Mouse (Mus musculus) gonadal fat pad, adult 2 months (tissue): ENCODE results near the gene Cblb. TPM values are rescaled to one million over a fixed set of nuclear protein-coding genes. Genes with fewer than 3 reads are reported as not detected.

ENCODE experiments used
- DNase-seq: peaks from one replicate; pipeline ENCODE4 v3.0.0-alpha.2; 2012; ENCODE audit warnings: low read depth
- polyA plus RNA-seq: library from polyadenylated mRNA; depleted of rRNA; stranded (reverse); fragments of >200 nt; gene quantifications from 2 replicates; pipeline ENCODE4 v1.2.3, GENCODE M21; 2012

The Cblb gene
- polyA plus RNA-seq, 1 experiment, result 9.4 TPM

DNA sequence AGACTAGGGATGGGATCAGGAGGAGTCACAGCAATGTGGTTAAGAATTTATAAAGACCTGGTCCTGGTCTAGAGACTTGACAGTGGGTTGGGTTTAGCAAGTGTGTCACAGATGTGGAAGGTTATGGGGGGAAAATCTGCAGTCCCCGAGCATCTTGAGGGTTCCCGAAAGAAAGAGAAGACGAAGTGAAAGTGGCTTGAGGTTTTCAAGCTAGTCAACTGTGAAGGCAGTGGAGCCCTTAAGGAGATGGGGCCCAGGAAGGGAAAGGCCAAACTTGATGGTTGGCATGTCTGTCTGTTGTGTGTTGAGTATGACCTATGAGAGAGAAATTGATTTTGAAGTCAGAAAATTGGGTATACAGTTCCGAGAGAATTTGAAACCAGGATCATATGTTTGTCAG lies 7.3 kb downstream of the Cblb start:
- DNase-seq, result no peak

DNA sequence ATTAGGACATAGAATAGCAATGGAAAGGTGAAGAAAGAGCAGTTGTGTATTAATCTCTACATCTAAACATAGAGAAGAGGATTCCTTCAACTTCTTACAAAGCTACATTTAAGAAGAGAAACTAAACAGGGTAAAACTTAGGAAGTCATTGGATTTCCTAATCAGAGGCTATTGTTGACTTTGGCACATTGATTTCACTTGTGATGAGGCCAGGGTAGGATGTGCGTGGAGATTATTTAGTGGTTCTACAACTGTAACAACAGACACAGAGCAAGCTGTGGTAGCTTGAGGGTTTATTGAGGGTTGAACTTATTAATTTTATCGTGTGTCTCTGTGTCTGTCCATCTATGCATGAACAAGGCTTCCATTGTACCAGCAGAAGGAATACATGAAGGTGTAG lies 7.8 kb downstream of the Cblb start:
- no peak for DNase-seq

DNA sequence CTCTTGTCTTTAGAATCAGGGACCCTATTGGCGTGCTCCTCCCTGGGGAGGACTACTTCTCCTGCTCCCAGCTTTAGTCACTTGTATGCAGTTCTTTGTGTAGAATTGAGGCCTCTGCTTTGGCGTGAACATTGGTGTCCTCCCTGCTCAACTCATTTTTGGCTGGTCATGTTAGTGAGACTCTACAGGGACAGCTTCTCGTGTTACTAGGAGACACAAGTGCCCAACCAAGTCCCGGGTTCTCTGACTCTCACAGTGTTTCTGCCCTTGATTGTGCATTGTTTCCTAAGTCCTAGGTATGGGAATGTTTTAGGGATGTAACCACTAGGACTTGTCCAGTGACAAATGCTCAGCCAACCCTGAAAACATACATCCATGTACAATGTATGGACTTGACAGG lies 9.9 kb downstream of the Cblb start:
- DNase-seq, result no peak

DNA sequence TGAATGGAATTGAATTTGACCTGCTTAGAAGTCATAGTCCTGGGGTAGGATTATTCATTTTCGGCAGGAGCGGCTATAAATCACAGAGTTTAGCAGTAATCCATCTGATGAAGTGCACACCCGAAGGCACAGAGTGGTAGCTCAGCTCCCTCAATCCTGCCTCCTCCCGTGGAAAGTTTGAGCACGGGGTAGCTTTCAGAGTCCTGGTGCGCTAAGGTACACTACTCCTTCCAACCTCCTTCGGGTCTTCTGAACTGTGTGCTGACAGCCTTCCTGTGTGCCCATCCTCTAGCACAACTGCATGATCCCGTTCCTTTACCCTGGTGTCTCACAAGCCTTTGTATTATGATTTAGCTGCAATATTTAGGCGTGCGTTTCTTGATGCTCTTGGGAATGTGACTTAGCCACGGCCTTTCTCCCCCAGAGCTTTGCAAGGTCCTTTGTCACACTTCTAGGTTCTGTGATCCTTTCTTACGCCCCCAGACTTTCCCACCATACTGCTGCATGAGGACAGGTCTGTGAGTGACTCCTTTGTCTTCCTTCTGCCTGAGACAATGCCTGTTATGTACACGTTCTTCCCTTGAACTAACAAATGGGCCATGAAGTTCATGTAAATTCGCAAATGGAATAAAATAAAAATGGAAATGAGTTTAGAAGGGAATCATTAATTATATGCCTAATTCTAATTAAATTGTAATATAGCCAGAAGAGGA lies 11.8 kb downstream of the Cblb start:
- DNase-seq, result no peak

DNA sequence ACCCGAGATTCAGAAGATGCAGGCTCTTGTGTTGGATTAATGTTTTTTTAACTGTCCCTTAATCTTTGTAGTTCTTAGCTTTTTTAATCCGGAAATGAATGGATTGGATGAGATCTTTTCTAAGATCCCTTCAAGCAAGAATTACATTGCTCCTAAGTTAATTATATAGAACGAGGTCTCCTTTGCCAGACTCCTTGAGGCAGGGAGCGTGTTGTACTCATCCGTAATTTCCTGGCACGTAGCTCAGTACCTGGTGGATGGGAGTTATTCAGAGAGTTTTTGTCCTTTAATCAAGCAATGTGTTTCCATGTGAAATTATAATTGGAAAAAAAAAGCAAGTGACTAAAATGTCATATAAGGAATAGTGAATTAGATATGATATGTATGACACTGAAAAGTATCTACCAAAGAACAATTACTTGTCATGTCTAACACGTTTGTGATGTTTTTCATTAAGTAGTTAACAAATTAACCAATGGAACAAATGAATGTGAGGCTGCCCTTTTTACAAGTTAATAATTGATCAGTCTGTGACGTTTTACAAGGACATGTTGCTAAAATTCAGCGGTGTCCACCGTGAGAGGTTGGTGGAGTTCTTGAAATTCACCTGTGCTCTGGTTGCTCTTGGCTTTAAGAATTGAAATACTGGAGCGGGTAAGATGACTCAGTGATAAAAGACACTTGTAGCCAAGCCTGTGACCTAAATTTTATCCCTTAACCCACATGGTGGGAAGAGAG lies 12.5 kb downstream of the Cblb start:
- peak; percentile 70 for DNase-seq

DNA sequence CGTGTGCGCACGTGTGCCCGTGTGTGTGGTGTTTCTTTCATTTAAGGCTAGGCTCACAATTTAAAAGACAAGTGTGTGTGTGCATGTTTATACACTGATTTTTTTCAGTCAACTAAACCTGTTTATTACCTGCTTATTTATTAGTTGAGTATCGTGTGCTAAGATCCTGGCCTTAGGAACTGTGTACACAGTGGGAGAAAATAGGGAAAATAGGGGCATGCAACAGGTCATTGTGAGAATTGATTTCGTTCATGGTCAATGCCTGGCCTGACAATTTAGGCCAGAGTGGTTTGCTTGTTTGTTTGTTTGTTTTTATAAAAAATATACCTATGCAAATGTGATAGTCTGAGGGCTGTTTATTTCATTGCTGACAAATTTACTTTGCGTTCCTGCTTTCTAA lies 13.5 kb downstream of the Cblb start:
- DNase-seq, result no peak

DNA sequence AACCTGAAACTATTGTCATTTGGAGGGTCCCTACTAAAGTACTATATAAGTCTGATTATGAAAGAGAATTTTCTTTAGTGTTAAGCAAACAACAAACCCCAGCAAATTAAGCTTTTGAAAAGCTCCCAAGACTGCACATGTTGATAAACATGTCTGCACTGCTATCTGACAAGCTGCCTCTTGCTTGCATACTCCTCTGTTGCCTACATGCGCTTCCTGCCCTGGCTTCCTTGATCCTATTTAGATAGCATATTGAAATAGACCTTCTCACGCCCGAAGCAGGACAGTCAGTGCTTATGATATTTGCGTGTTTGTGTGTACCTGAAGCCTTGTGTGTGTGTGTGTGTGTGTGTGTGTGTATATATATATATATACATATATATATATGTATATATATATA lies 14.0 kb downstream of the Cblb start:
- no peak for DNase-seq

DNA sequence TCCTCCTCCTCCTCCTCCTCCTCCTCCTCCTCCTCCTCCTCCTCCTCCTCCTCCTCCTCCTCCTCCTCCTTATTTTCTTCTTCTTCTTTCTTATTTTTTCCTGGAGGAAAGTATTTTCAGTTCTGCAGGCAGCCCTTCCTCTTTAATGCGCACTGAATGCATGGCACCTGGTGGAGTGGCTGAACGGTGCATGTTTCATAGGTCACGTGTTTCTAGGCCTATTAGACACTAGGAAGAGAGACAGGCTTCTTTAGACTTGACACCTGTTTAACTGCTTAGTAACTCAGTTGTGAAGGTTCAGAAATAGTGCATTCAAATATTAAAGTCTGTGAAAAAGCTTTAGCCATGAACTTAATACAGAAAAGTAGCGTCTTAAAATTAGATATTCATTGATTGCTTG lies 15.4 kb downstream of the Cblb start:
- DNase-seq, result no peak

DNA sequence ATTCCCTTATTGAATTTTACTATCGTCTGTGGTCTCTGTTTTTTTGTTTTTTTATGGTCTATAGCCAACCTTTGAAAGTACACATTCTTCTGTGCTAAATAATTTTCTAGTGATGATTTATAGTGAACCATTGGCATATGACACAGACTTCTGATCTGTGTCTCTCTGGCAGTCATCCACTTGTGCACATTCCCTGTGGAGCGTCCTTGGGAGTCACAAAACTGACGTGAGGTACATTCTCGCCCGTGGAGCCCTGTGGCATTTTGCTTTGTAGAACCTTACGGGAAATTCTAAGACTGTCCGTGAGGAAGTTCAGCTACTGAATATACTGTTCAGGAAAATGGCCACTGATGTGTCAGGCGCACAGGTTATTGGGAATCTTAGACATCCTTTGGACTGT lies 20.1 kb downstream of the Cblb start:
- no peak for DNase-seq

DNA sequence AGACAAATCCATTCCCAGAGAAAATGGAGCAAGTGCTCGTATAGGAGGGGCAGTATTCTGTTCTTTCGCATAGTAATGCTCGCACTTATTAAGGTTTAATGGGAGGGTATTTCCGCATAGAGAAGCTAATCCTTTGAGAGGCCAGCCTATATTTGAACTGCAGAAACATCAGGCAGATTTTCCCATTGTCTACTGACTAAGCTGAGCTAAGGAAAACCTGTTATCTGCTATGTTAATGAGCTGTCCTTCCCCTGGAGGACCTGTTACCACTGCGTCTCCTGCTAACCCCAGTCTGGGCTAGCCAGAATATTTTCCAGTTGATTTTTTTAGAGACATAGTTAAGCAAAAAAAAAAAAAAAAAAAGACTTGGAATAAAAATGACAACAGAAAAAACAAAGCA lies 21.7 kb downstream of the Cblb start:
- no peak for DNase-seq

DNA sequence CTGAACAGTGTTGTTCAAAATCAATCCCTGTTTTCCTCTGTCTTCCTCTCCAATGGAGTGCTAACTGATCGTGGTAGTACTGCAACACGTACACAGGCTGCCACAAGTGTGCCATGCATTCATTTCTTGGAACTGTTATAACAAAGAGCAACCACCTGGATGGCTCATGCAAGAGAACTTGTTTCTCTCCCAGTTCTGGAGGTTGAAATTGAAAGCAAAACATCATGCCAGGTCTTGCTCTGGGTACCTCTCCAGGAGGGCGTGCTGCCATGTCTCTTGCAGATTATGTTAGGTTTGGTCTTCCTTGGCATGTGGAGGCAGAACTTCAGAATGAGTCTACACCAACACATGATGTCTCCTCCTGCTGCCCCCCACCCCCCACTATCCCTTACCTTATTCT lies 24.2 kb downstream of the Cblb start:
- DNase-seq, result no peak

DNA sequence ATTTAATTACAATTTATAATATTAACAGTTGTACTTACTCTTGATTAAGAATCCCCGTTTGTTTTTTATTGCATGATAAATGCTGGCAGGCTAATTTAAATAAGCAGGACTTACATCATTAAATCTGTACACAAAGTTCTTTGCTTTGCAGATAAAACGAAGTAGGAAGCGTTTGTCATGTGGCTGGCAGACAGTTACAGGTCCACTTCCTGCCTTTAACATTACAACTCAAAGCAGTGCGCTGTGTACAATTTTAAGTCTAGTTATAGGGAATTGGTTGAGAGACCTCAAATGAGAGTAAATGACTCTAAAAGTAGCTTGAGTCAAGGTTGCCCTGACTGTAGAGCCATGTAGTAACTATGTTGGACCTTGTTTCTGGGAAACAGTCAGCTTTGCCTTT lies 25.1 kb downstream of the Cblb start:
- no peak for DNase-seq

DNA sequence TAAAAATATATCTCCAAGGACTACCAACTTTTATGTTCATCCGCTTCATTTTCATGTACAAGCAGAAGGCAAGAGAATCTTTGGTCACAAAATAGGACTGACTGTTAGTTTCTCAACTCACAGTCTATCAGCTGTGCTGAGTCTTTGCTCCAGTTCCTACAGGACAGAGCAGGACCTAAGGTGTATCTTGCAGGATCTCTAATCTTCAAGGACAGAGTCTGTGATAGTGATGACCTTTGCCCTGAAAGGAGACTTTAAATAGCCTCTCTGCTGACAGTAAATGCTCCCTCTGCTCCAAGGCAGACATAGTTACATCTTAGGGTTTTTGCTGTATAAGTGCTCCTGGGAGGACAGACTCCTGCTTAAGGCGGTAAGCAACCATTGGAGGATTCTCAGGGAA lies 26.3 kb downstream of the Cblb start:
- no peak for DNase-seq

DNA sequence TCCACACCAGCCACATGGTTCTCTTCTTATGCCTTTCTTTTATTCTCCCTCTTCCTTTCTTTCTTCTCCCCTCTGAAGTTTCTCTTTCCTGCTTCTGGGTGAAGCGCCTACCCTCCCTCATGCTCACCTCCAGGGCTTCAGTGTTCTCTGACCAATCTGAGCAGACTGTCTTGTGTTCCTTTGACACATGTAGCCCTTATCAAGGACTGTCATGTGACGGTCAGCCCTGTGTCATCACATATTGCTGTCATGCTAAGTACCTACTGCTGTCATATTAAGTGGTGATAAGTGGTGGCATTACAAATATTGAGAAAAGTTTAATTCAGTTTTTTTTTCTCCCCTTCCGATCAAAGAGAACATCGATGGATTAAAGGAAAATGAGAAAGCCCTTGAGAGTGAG lies 28.5 kb downstream of the Cblb start:
- no peak for DNase-seq

DNA sequence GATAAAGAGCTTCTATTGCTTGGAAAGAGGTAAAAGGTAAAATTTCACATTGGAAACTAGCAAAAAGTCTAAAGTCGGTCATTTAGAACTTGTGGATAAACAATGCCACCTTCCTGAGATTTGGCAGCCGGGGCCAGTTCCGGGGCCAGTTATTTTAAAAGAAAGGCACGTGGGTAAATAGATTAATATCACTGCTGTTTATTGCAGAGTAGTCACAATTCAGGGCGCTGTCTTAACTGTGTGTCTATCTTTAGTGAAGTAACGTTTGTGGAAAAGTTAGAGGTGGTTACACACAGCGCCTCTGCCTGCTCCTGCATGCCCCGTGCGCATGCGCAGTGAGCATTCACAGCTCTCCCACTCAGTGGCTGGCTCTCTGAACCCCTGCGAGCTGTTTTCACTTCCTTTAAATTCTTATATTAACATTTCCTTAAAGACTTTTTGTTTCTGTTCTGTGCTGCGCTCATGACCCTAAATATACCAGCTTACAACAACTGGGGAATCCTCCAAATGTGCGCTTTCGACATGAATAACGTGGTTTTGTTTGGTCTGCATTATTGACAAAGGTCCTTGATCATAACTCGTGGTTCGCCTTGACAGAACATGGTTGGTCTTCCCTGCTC lies 29.2 kb downstream of the Cblb start:
- DNase-seq, result no peak

DNA sequence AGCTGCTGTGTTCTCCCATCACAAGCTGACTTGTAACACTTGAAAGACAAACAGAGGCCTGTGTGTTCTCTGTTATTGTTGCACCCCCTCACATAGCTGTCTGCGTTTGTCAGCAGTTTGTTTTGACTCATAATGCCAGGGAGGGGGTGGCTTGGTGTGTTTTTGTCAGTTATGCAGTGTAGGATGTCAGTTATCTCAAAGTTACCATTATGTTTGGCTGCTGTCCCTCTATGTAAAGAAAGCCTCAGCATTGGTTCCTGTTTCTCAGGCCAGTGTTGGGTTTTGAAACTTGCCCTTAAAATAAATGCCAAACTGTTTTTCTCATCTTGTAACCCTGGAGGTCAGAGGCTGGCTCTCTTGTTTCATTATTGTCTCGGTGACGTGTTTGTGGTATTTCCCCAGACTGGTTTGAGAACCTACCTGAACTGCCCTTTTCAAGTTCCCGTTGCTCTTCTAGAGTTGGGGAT lies 30.0 kb downstream of the Cblb start:
- DNase-seq, result peak; percentile 62

DNA sequence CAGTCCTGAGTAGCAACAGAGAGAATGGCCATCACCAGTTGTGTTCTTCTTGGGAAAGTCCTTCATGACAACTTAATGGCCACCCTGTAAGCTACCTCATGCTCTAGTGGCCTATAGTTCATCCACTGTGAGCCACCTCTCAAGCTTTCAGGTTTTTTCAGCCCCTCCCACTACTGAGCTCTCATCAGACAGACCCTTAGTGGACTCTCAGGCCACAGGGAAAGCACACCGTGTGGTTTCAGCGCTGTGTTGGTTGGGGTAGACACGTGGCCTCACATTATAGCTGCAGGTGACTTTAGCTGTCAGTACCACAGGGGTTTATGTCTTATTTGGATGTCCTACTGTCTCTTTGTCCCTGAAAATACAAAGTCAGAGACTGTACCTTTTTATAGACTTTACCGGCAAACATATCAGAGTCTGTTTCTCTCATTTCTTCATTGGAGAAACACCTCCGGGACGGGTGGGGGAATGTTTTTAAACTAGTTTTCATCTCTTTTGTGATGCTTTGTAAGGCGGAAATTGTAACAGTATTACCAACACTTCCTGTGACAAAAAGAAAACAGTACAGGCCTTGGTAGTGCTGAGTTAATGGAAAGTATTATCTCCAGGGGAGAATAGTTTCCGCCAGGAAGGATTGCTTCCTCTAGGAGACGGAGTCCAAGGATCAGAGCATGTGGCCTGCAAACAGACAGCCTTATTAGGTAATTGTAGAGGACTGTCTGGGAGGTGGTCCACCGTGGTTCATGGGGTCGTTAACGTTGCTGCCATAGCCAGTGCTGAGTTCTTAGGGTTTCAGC lies 33.5 kb downstream of the Cblb start:
- no peak for DNase-seq

DNA sequence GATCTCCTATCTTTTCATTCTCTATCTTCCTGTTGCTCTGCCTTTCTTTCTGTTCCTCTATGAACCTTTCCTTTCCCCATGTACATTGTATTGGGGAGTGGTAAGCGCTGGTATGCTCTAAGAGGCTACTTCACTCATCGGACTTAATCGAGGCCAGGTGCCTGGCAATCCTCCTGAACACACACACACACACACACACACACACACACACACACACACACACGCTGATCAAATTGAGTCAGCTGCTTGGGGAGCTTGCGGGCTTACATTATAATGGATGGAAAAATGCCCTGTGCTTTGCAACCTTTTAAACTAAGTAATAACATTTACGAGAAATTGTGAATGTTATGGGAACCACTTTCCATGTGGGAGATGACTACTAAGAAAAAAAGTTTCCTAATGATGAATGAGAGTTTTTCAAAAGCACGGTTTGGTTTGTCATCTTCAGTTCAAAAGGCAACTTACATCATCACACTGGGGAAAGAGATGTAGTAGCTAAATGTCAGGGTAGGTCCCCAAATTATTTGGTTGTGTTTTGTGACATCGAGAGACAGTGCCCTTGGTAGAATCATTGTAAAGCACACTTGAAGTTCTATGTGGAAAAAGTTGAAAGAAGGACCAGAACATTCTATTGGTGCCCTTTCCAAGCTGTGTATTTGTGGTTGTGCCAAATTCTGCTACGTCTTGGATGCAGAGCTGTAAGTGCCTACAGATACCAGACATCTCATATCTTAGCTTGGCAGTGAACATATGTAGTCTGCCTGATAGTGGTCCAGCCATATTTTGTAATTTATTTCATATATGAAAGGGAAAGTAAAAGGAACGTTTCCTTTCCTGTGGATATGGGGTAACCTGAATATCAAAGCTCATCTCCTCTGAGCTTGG lies 36.8 kb downstream of the Cblb start:
- DNase-seq, result no peak

DNA sequence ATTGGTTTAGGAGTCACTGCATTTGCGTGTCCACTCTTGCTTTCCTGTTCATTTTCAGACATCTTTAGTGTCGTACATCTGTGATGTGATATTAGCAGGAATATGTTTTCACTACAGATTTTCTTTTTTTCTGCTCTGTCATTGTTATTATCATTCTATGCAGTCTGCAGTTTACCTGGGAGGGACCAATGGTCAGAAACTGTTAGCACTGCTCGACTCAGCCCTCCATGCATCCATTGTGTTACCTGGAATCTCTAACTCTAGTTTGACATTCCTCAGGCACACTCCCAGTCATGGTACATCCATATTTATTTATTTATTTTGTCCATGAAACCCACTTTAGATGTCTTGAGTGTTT lies 37.5 kb downstream of the Cblb start:
- DNase-seq, result no peak

DNA sequence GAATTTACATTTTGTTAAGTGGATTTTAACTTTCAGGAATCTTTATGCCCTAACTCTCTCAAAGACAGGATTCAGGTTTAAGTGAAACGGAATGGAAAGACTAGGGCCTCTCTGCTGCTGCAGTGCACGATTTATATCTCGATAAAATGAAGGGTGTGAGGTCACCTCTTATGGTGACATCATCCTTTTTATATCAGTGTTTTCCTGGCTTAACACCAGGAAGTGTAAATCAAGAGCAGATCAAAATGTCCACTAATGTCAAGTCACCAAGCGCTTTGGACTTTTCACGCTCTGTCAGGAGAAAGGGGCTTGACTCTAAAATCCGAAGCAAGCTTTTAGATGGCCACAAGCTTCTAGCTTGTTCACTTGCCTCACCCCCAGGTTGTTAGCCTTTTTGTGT lies 38.6 kb downstream of the Cblb start:
- no peak for DNase-seq

DNA sequence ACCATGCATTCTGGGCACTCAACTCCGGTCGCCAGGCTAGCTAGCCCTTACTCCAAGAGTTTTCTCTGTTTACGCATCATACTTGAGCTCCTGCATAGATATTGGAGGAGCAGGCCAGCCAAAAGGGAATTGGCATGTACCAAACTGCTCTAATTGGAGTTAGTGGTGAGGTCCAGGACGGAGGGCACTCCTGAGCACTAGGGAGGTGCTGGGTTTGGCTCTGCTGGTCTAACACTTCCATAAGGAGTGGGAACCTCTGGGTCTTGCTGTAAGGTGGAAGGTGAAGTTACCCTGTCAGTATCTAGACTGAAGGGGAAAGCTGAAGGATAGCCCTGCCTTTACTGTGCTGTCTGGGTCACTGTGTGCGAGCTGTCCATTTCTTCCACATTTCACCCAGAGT lies 39.1 kb downstream of the Cblb start:
- DNase-seq, result no peak
